Mouse (Mus musculus) adrenal gland, postnatal 10 days (tissue): ENCODE measurements around the gene Rab11b. TPM values are rescaled to one million over a fixed set of nuclear protein-coding genes. Genes with fewer than 3 reads are reported as not detected.

Experiments used
- DNase-seq: peaks from one replicate; pipeline ENCODE4 v3.0.0; 2021; ENCODE audit warnings: mixed read lengths
- total RNA-seq, 2 experiments: library from RNA; stranded (reverse); gene quantifications; 2 replicates each; pipeline ENCODE4 v1.2.3; 2021

The Rab11b gene
- total RNA-seq, 2 experiments from 2014 or later, result 213 to 245 TPM

- DNase-seq, result no peak
Measured at GRCm38 (mm10) chr17:33717982-33718381, 42.3 kb downstream of the Rab11b start.

- DNase-seq, result no peak
Measured at GRCm38 (mm10) chr17:33717246-33717645, 43.1 kb downstream of the Rab11b start.

- no peak for DNase-seq
Measured at GRCm38 (mm10) chr17:33714779-33715178, 45.6 kb downstream of the Rab11b start.

GRCm38 (mm10) chr17:33713271-33713670 is 47.1 kb downstream of the Rab11b start:
- no peak for DNase-seq

- DNase-seq, result no peak
Measured at GRCm38 (mm10) chr17:33709834-33710233, 50.5 kb downstream of the Rab11b start.

- no peak for DNase-seq
Measured at GRCm38 (mm10) chr17:33703091-33703490, 57.2 kb downstream of the Rab11b start.

- DNase-seq, result no peak
Measured at GRCm38 (mm10) chr17:33702178-33702577, 58.2 kb downstream of the Rab11b start.

- DNase-seq, result no peak
Measured at GRCm38 (mm10) chr17:33695471-33695870, 64.9 kb downstream of the Rab11b start.

Other genes with a start within 250 kb of the Rab11b start
- gene Adamts10, start 236.3 kb downstream of the Rab11b start, total RNA-seq, result 10 to 100 TPM; 37.1 to 56.8 TPM
- 1 to 10 TPM; 4.2 to 4.6 TPM for gene Myo1f, start 204.8 kb downstream of the Rab11b start, total RNA-seq
- 10 to 100 TPM; 25.6 to 42.6 TPM for gene Zfp414, start 131.4 kb downstream of the Rab11b start, total RNA-seq
- 1 to 10 TPM; 1.2 to 1.4 TPM for gene Pram1, start 122.5 kb downstream of the Rab11b start, total RNA-seq
- 100 to 1,000 TPM; 148 to 172 TPM for gene Hnrnpm, start 73.7 kb downstream of the Rab11b start, total RNA-seq
- 100 to 1,000 TPM; 115 to 126 TPM for gene March2, start 41.9 kb downstream of the Rab11b start, total RNA-seq
- gene Angptl4, start 21.3 kb upstream of the Rab11b start, total RNA-seq, result 100 to 1,000 TPM; 156 to 168 TPM
- 100 to 1,000 TPM in 1 of 2 experiments, 10 to 100 TPM in 1; 85.3 to 108 TPM for gene Kank3, start 50.0 kb upstream of the Rab11b start, total RNA-seq
- gene Rps28, start 64.0 kb upstream of the Rab11b start, total RNA-seq, result 1,000 to 10,000 TPM; 1,671 to 1,675 TPM
- gene Ndufa7, start 64.0 kb upstream of the Rab11b start, total RNA-seq, result 100 to 1,000 TPM; 564 to 570 TPM
- gene Cd320, start 82.6 kb upstream of the Rab11b start, total RNA-seq, result 10 to 100 TPM; 29.6 to 39.4 TPM
- gene Gm7029, start 113.3 kb upstream of the Rab11b start, total RNA-seq, result not detected
- gene Kifc1, start 130.1 kb upstream of the Rab11b start, total RNA-seq, result 10 to 100 TPM; 13.4 to 15.8 TPM
- not detected for gene Platr17, start 144.6 kb upstream of the Rab11b start, total RNA-seq
- 10 to 100 TPM; 25.4 to 26.3 TPM for gene Daxx, start 148.9 kb upstream of the Rab11b start, total RNA-seq
- gene Tapbp, start 155.4 kb upstream of the Rab11b start, total RNA-seq, result 100 to 1,000 TPM; 131 to 150 TPM
- 10 to 100 TPM; 29.2 to 34.3 TPM for gene Zbtb22, start 155.4 kb upstream of the Rab11b start, total RNA-seq
- 10 to 100 TPM; 57.1 to 76.3 TPM for gene Rgl2, start 169.0 kb upstream of the Rab11b start, total RNA-seq
- gene Pfdn6, start 179.8 kb upstream of the Rab11b start, total RNA-seq, result 10 to 100 TPM; 81.2 to 94.9 TPM
- gene Wdr46, start 180.1 kb upstream of the Rab11b start, total RNA-seq, result 10 to 100 TPM; 28.4 to 29.7 TPM
- gene B3galt4, start 191.0 kb upstream of the Rab11b start, total RNA-seq, result 1 to 10 TPM; 4.8 to 5.8 TPM
- 10 to 100 TPM; 38.8 to 51.4 TPM for gene Vps52, start 195.3 kb upstream of the Rab11b start, total RNA-seq
- 100 to 1,000 TPM; 943 to 952 TPM for gene Rps18, start 195.5 kb upstream of the Rab11b start, total RNA-seq
- 100 to 1,000 TPM; 204 to 217 TPM for gene H2-K1, start 239.8 kb upstream of the Rab11b start, total RNA-seq